26 mouse cellular contexts compared by ENCODE assay signal in the genomic region with DNA sequence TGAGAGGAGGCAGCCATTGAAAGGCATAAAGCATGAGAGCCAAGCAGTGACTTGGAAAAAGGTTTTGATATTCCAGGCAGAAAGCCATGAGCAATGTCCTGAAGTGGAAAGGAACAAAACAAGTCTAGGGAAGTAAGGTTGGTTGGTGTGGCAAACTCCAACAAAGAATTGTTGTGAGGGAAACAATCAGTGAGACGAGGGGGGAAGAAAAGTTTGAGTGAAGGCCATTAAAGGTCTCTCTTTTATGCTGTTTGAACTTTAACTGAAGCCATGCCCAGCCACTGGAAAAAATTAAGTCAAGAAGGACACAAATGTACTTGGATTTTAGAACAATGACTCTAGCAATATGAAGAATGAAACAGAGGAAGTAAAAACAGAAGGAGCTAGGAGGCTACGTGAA.
"Had no signal": no experiment of that assay in that cellular context is flagged by ENCODE, and none has a peak within 500 bp of the region (broad histone marks: within the 10 kb centered on the region; RNA-seq: fewer than 3 reads in every experiment).

No protein-coding gene starts in this region.

- H3K4me2 ChIP-seq: heart, embryonic 12.5 days; hindbrain, embryonic 12.5 days; hindbrain, embryonic 14.5 days; intestine, embryonic 15.5 days; limb, embryonic 12.5 days; liver, embryonic 11.5 days; liver, embryonic 13.5 days had no signal

- H3K9ac ChIP-seq: heart, embryonic 12.5 days; hindbrain, embryonic 12.5 days; hindbrain, embryonic 14.5 days; intestine, embryonic 15.5 days; limb, embryonic 12.5 days; liver, embryonic 13.5 days had no signal

- DNase-seq: gastrocnemius, adult 2 months; gastrocnemius, postnatal 10 days; gastrocnemius, postnatal 25 days; heart, adult 18-20 months; heart, postnatal 10 days; heart, postnatal 4 days; kidney, adult 18-20 months; kidney, postnatal 10 days; kidney, postnatal 25 days; kidney, postnatal 4 days; liver; liver, embryonic 13.5 days had no signal

- H3K27me3 ChIP-seq: heart, embryonic 12.5 days; hindbrain, embryonic 12.5 days; intestine, embryonic 15.5 days; limb, embryonic 12.5 days; liver, embryonic 13.5 days had no signal

- H3K4me3 ChIP-seq: gastrocnemius, adult 2 months; heart, embryonic 10.5 days; heart, embryonic 12.5 days; hindbrain, embryonic 10.5 days; hindbrain, embryonic 12.5 days; intestine, embryonic 15.5 days; layer of hippocampus, adult 2 months; left cerebral cortex, adult 2 months; limb, embryonic 10.5 days; limb, embryonic 12.5 days; liver, embryonic 13.5 days had no signal

- ATAC-seq: hindbrain, embryonic 16.5 days; inflammation-experienced regulatory T-cells, adult 6 months; intestine, embryonic 15.5 days; intestine, postnatal 0 days had no signal

- H3K9me3 ChIP-seq: heart, embryonic 10.5 days; heart, embryonic 12.5 days; hindbrain, embryonic 10.5 days; hindbrain, embryonic 12.5 days; intestine, embryonic 15.5 days; limb, embryonic 10.5 days; limb, embryonic 12.5 days; liver, embryonic 13.5 days had no signal

- H3K4me1 ChIP-seq: heart, embryonic 10.5 days; heart, embryonic 12.5 days; hindbrain, embryonic 10.5 days; hindbrain, embryonic 12.5 days; intestine, embryonic 15.5 days; limb, embryonic 10.5 days; limb, embryonic 12.5 days; liver, embryonic 13.5 days had no signal

- H3K27ac ChIP-seq: gastrocnemius, adult 2 months; heart, embryonic 10.5 days; hindbrain, embryonic 10.5 days; hindbrain, embryonic 12.5 days; hindbrain, embryonic 14.5 days; intestine, embryonic 15.5 days; layer of hippocampus, adult 2 months; left cerebral cortex, adult 2 months; limb, embryonic 10.5 days; limb, embryonic 12.5 days; liver, embryonic 13.5 days had no signal

- H3K36me3 ChIP-seq: heart, embryonic 10.5 days; heart, embryonic 12.5 days; hindbrain, embryonic 10.5 days; hindbrain, embryonic 12.5 days; intestine, embryonic 15.5 days; limb, embryonic 10.5 days; limb, embryonic 12.5 days; liver, embryonic 13.5 days had no signal
